Mouse (Mus musculus): Measurements from ENCODE around the gene Cabp1.

- TF ChIP-seq POLR2A (IDR thresholded peaks at IDR 0.05; ENCODE audit: borderline replicate concordance, control insufficient read depth, low read depth, low read length), result no peak
- TF ChIP-seq CTCF (IDR thresholded peaks at IDR 0.05; ENCODE audit: control insufficient read depth, insufficient read depth, low read length), result no peak
Measured at GRCm38 (mm10) chr5:115159165-115159564, 35.0 kb downstream of the Cabp1 start.
